Mouse (Mus musculus) left cerebral cortex, adult 2 months (tissue): ENCODE data around the gene Scamp5. TPM values are rescaled to one million over a fixed set of nuclear protein-coding genes. Genes with fewer than 3 reads are reported as not detected.

ENCODE experiments used
- DNase-seq, 2 experiments: peaks; one replicate each; pipeline ENCODE4 v3.0.0; 2021 to 2022; ENCODE audit warnings: low spot score in 2 of 2, mixed read lengths in 1 of 2; ENCODE audit errors: extremely low spot score in 1 of 2
- H3K27ac ChIP-seq: fragments of 200-600 bp; 2 replicates; pipeline ENCODE4 v1.8.1; 2022
- H3K4me3 ChIP-seq: fragments of 200-600 bp; 2 replicates; pipeline ENCODE4 v1.8.1; 2022
- CTCF ChIP-seq: fragments of 200-600 bp; IDR thresholded peaks from 2 replicates; pipeline ENCODE4 v1.8.1; 2022; ENCODE audit warnings: antibody characterized with exemption, mild to moderate bottlenecking, moderate library complexity
- intact Hi-C: fragments of 180-260 bp; cut with DNase I; formaldehyde crosslinking; loops from one replicate; pipeline ENCODE4 v1.15.1; 2025
- total RNA-seq, 2 experiments: library from RNA; stranded (reverse); gene quantifications; 2 replicates each; pipeline ENCODE4 v1.2.3; 2021

The Scamp5 gene
- total RNA-seq, 2 experiments from 2014 or later, result 379 TPM

- intact Hi-C loops, result no loop called here
Measured at GRCm38 (mm10) chr9:57406395-57406794, 61.5 kb downstream of the Scamp5 start.

GRCm38 (mm10) chr9:57404036-57404435 is 63.8 kb downstream of the Scamp5 start:
- intact Hi-C loops, result loop anchor here (5.0 kb wide), 1 partner anchor 62 kb away; no protein-coding TSS in a partner anchor
- H3K4me3 ChIP-seq, result no peak overlapping the region
- H3K27ac ChIP-seq, result no peak overlapping the region
- no peak for DNase-seq
- no peak for TF ChIP-seq CTCF

More at GRCm38 (mm10) chr9:57406395-57406794, 61.5 kb downstream of the Scamp5 start:
- Histone ChIP-seq H3K4me3 (no peak overlapping the region), H3K27ac (no peak overlapping the region)
- no peak for DNase-seq
- no peak for TF ChIP-seq CTCF

DNA sequence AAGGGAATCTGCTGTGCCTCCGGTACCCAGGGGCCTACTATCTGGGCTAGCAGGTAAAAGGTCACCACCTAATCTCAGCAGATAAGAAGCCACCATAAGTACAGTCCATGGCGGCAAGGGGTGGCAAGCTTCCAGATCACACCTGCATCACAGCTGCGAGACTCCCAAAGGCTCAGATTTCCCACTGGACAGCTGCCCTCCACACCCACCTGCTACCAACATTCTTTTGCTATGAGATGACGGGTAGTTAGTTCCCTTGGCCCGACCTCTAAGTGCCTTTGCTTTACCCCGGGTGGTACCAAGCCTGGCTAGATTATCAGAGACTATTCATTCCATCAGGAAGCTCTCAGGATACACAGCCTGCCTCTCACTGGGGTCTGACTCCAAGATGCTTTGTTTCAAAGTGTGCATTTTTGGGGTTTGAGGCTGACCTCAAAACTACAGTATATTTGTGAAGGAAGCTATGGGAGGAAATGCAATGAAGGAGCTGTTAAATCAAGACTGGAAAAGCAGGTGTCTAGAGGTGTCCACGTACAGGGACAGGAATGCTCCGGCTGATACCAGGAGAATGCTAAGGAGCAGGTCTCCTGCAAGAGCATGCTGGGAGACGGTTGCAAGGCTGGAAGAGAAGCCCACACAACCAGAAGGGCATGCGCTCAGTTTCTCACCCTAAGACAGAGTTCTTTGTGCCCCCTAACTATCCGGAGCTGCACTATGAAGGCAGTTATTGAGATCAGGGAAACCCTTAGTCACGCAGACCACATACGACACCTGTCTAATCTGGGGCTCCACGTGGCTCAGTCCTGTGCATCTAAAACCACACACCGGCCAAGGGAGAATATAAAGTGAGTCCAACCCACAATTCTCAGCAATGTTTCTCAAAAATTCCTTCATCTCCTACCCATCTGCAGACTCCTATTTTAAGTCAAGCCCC is 65.3 kb downstream of the Scamp5 start:
- TF ChIP-seq CTCF, result no peak
- H3K4me3 ChIP-seq, result no peak overlapping the region
- DNase-seq, result no peak
- intact Hi-C loops, result loop anchor here (5.0 kb wide), 1 partner anchor 60 kb away; no protein-coding TSS in a partner anchor
- H3K27ac ChIP-seq, result no peak overlapping the region

DNA sequence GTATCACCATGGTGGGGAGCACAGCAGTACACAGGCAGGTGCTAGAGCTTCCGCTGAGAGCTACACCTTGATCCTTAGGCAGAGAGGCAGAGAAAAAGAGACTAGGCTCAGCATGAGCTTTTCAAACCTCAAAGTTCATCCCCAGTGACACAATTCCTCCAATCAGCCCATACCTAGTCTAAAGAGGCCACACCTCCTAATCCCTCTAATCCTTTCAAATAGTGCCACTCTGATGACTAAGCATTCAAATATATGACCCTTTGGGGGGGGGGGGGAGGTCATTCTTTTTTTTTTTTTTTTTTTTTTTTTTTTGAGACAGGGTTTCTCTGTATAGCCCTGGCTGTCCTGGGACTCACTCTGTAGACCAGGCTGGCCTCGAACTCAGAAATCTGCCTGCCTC is 69.1 kb downstream of the Scamp5 start:
- intact Hi-C loops, result no loop called here
- TF ChIP-seq CTCF, result no peak
- no peak for DNase-seq
- H3K27ac ChIP-seq, result no peak overlapping the region
- H3K4me3 ChIP-seq, result no peak overlapping the region

DNA sequence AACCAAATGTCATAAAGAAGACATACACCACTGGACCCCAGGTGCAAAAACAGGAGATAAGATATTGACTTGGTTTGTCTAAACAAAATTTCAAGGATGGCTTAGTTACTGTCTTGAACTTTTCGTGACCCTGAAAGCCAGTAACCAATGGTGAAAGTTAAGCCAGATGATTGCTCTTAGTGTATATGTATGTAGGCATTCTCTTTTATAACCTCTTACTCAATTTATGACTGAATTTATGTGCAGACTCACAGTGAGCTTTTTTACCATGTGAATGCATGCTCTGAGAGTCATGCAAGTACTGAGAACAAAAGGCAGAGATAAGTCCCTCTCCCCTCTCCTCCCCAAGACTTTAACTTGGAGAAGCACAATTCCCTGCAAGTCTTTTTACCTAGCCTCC is 75.0 kb downstream of the Scamp5 start:
- Histone ChIP-seq H3K27ac (no peak overlapping the region), H3K4me3 (no peak overlapping the region)
- intact Hi-C loops, result no loop called here
- no peak for DNase-seq
- TF ChIP-seq CTCF, result no peak

Other genes starting within 250 kb of the Scamp5 start
- not detected for gene Trcg1, start 231.5 kb downstream of the Scamp5 start, total RNA-seq
- gene 1700017B05Rik, start 205.4 kb downstream of the Scamp5 start, total RNA-seq, result 10 to 100 TPM; 18.5 to 20.1 TPM
- gene Ppcdc, start 27.9 kb downstream of the Scamp5 start, total RNA-seq, result 10 to 100 TPM; 16.3 to 16.8 TPM
- gene Rpp25, start 36.0 kb upstream of the Scamp5 start, total RNA-seq, result 10 to 100 TPM; 16.9 to 18.5 TPM
- 100 to 1,000 TPM; 374 to 440 TPM for gene Cox5a, start 53.2 kb upstream of the Scamp5 start, total RNA-seq
- gene Fam219b, start 69.5 kb upstream of the Scamp5 start, total RNA-seq, result 10 to 100 TPM; 18.1 to 21.6 TPM
- 10 to 100 TPM; 63.4 to 76.9 TPM for gene Mpi, start 84.7 kb upstream of the Scamp5 start, total RNA-seq
- 10 to 100 TPM; 19.8 to 22.3 TPM for gene Scamp2, start 92.9 kb upstream of the Scamp5 start, total RNA-seq
- gene Ulk3, start 121.4 kb upstream of the Scamp5 start, total RNA-seq, result 10 to 100 TPM; 36.3 to 37.1 TPM
- gene Cplx3, start 138.2 kb upstream of the Scamp5 start, total RNA-seq, result 1 to 10 TPM; 9.1 to 9.6 TPM
- not detected for gene Lman1l, start 152.7 kb upstream of the Scamp5 start, total RNA-seq
- gene Csk, start 185.6 kb upstream of the Scamp5 start, total RNA-seq, result 10 to 100 TPM; 32.9 to 39.6 TPM
- gene Cyp1a2, start 215.6 kb upstream of the Scamp5 start, total RNA-seq, result not detected
- gene Cyp1a1, start 219.9 kb upstream of the Scamp5 start, total RNA-seq, result under 1 TPM; 0.16 TPM
- gene Edc3, start 240.5 kb upstream of the Scamp5 start, total RNA-seq, result 10 to 100 TPM; 13.8 to 14.2 TPM